Mouse (Mus musculus) heart, postnatal 0 days (tissue): ENCODE results near the gene Pla2g15. TPM values are rescaled to one million over a fixed set of nuclear protein-coding genes. Genes with fewer than 3 reads are reported as not detected.

ENCODE experiments used
- ATAC-seq: fragments of 200-750 bp; cut with Nextera tagmentation; 2 replicates; pipeline ENCODE4 v1.8.0; 2017; ENCODE audit warnings: low read depth, moderate number of reproducible peaks, moderate library complexity; ENCODE audit not compliant: insufficient read depth
- DNase-seq: peaks from one replicate; pipeline ENCODE4 v3.0.0-alpha.2; 2016; ENCODE audit warnings: low spot score
- H3K27ac ChIP-seq: fragments of 300-500 bp; sonication (generic); 2 replicates; pipeline ENCODE4 v1.5.1; 2014; ENCODE audit warnings: low read depth, mild to moderate bottlenecking
- H3K27me3 ChIP-seq: fragments of 300-500 bp; sonication (generic); 2 replicates; pipeline ENCODE4 v1.6.1; 2014; ENCODE audit warnings: low read length, mixed read lengths; ENCODE audit not compliant: control insufficient read depth, insufficient read depth
- H3K36me3 ChIP-seq: fragments of 300-500 bp; sonication (generic); replicated peaks from 2 replicates; pipeline ENCODE4 v1.6.1; 2014; ENCODE audit warnings: low read length, mixed read lengths; ENCODE audit not compliant: control insufficient read depth, insufficient read depth
- H3K4me1 ChIP-seq: fragments of 300-500 bp; sonication (generic); 2 replicates; pipeline ENCODE4 v1.6.1; 2014; ENCODE audit warnings: antibody characterized with exemption; ENCODE audit not compliant: control insufficient read depth, insufficient read depth
- H3K4me2 ChIP-seq: fragments of 300-500 bp; sonication (generic); 2 replicates; pipeline ENCODE4 v1.6.1; 2014; ENCODE audit warnings: low read depth, mild to moderate bottlenecking, low read length, moderate library complexity
- H3K4me3 ChIP-seq: fragments of 300-500 bp; sonication (generic); 2 replicates; pipeline ENCODE4 v1.5.1; 2014; ENCODE audit warnings: low read depth, low read length
- H3K9ac ChIP-seq: fragments of 300-500 bp; sonication (generic); replicated peaks from 2 replicates; pipeline ENCODE4 v1.6.1; 2014; ENCODE audit warnings: low read depth, low read length, mixed read lengths
- H3K9me3 ChIP-seq: fragments of 300-500 bp; sonication (generic); replicated peaks from 2 replicates; pipeline ENCODE4 v1.6.1; 2016; ENCODE audit warnings: low read length; ENCODE audit not compliant: control insufficient read depth
- CTCF ChIP-seq: IDR thresholded peaks from 2 replicates; pipeline ENCODE4 v1.5.1; 2016; ENCODE audit warnings: antibody characterized with exemption, control low read depth, low read depth
- EP300 ChIP-seq: IDR thresholded peaks from 2 replicates; pipeline ENCODE4 v1.6.1; 2016; ENCODE audit warnings: antibody characterized with exemption, low read depth
- WGBS: fragments of 180-500 bp; shearing (Covaris S2); extraction: QIAGEN DNeasy Blood & Tissue Kit; methylation state at CpG from one replicate; pipeline ENCODE4 v1.1.7; 2014; 5-methylcytosine and 5-hydroxymethylcytosine counted together
- polyA plus RNA-seq: library from polyadenylated mRNA; unstranded; fragments of >200 nt; fragmentation: Nextera tagmentation; extraction: Ambion mirVana; gene quantifications from 2 replicates; pipeline ENCODE4 v1.2.1, GENCODE M21; 2015
- total RNA-seq: library from RNA; depleted of rRNA; stranded (reverse); fragments of >200 nt; gene quantifications from 2 replicates; pipeline ENCODE4 v1.2.3, GENCODE M21; 2014; ENCODE audit warnings: low replicate concordance; rRNA removed

Gene Pla2g15
- total and polyA plus RNA-seq, 2 experiments from 2014 or later = 4.7 to 5.0 TPM

- H3K9me3 ChIP-seq = no peaks in the 10 kb centered on the region
- peak overlapping the region; percentile 69 for H3K4me3 ChIP-seq
- peak; percentile 26 for DNase-seq
- peak overlapping the region; percentile 90 for H3K27ac ChIP-seq
- peaks cover 3% of the 10 kb centered on the region; the same call in 1 of the 2 replicates for H3K4me1 ChIP-seq
- peak; percentile 48 for ATAC-seq
- H3K4me2 ChIP-seq = peak overlapping the region; percentile 70
- under 1% methylated on average over 35 of the region's 35 CpGs for WGBS
- TF ChIP-seq CTCF = no peak
- TF ChIP-seq EP300 = no peak
- peak overlapping the region; percentile 87 for H3K9ac ChIP-seq
- H3K27me3 ChIP-seq = no peaks in the 10 kb centered on the region
- H3K36me3 ChIP-seq = peaks cover 34% of the 10 kb centered on the region
Observed at GRCm38 (mm10) chr8:106210035-106210731, 60.0 kb downstream of the Pla2g15 start.

GRCm38 (mm10) chr8:106210821-106211345, 60.7 kb downstream of the Pla2g15 start, which contains the start of the genes Slc7a6os and Prmt7:
Slc7a6os (minus strand) TSS chr8:106210935.
Prmt7 (plus strand) TSS chr8:106210936.
- ATAC-seq (peak; percentile 100), DNase-seq (peak; percentile 95)
- no peaks in the 10 kb centered on the region for H3K9me3 ChIP-seq
- peak within 1 kb of the TSS; percentile 87 for H3K9ac ChIP-seq
- H3K4me3 ChIP-seq = peak within 1 kb of the TSS; percentile 69
- H3K4me1 ChIP-seq = peaks cover 3% of the 10 kb centered on the region; the same call in 1 of the 2 replicates
- peak within 1 kb of the TSS; percentile 90 for H3K27ac ChIP-seq
- peak within 1 kb of the TSS; percentile 70 for H3K4me2 ChIP-seq
- no peak for TF ChIP-seq CTCF
- peak; percentile 84; the same call in 1 of the 2 replicates for TF ChIP-seq EP300
- peaks cover 33% of the 10 kb centered on the region for H3K36me3 ChIP-seq
- no peaks in the 10 kb centered on the region for H3K27me3 ChIP-seq
- WGBS = 0% methylated on average over 52 of the region's 52 CpGs

GRCm38 (mm10) chr8:106211421-106211820, 61.2 kb downstream of the Pla2g15 start:
- WGBS = 3% methylated on average over 13 of the region's 13 CpGs
- H3K27ac ChIP-seq = peak overlapping the region; percentile 90
- peaks cover 3% of the 10 kb centered on the region; the same call in 1 of the 2 replicates for H3K4me1 ChIP-seq
- peaks cover 33% of the 10 kb centered on the region for H3K36me3 ChIP-seq
- peak overlapping the region; percentile 87 for H3K9ac ChIP-seq
- TF ChIP-seq EP300 (no peak), CTCF (no peak)
- peak overlapping the region; percentile 70 for H3K4me2 ChIP-seq
- H3K9me3 ChIP-seq = no peaks in the 10 kb centered on the region
- no peak for ATAC-seq
- H3K4me3 ChIP-seq = peak overlapping the region; percentile 69
- DNase-seq = no peak
- H3K27me3 ChIP-seq = no peaks in the 10 kb centered on the region

- peaks cover 3% of the 10 kb centered on the region; the same call in 1 of the 2 replicates for H3K4me1 ChIP-seq
- DNase-seq (no peak), ATAC-seq (no peak)
- no peaks in the 10 kb centered on the region for H3K27me3 ChIP-seq
- 91% methylated on average over 3 of the region's 3 CpGs for WGBS
- TF ChIP-seq EP300 = no peak
- TF ChIP-seq CTCF = no peak
- no peak overlapping the region for H3K9ac ChIP-seq
- no peak overlapping the region for H3K27ac ChIP-seq
- peaks cover 44% of the 10 kb centered on the region for H3K36me3 ChIP-seq
- H3K4me3 ChIP-seq = no peak overlapping the region
- no peak overlapping the region for H3K4me2 ChIP-seq
- no peaks in the 10 kb centered on the region for H3K9me3 ChIP-seq
Observed at GRCm38 (mm10) chr8:106213959-106214358, 63.8 kb downstream of the Pla2g15 start.

Other genes with a start within 250 kb of the Pla2g15 start
- gene Pskh1, start 250.0 kb upstream of the Pla2g15 start, total RNA-seq = 44.2 and 52.4 TPM in 2 replicates
- 15.4 and 15.6 TPM in 2 replicates for gene Pskh1, start 250.0 kb upstream of the Pla2g15 start, polyA plus RNA-seq
- gene Ctrl, start 216.5 kb upstream of the Pla2g15 start, total RNA-seq = not detected in 2 replicates
- gene Ctrl, start 216.5 kb upstream of the Pla2g15 start, polyA plus RNA-seq = 0.31 and 0.38 TPM in 2 replicates
- gene Psmb10, start 212.0 kb upstream of the Pla2g15 start, total RNA-seq = 77.8 and 87.4 TPM in 2 replicates
- 95.3 and 101 TPM in 2 replicates for gene Psmb10, start 212.0 kb upstream of the Pla2g15 start, polyA plus RNA-seq
- gene Lcat, start 207.0 kb upstream of the Pla2g15 start, total RNA-seq = 0.93 TPM in 1 of 2 replicates, not detected in the other
- gene Lcat, start 207.0 kb upstream of the Pla2g15 start, polyA plus RNA-seq = 0.51 and 0.56 TPM in 2 replicates
- 36.7 and 40.7 TPM in 2 replicates for gene Slc12a4, start 184.3 kb upstream of the Pla2g15 start, total RNA-seq
- gene Slc12a4, start 184.3 kb upstream of the Pla2g15 start, polyA plus RNA-seq = 32.8 and 34.9 TPM in 2 replicates
- not detected in 2 replicates for gene Dpep3, start 171.0 kb upstream of the Pla2g15 start, total RNA-seq
- gene Dpep3, start 171.0 kb upstream of the Pla2g15 start, polyA plus RNA-seq = not detected in 2 replicates
- gene Dus2, start 159.1 kb upstream of the Pla2g15 start, total RNA-seq = 8.5 and 9.8 TPM in 2 replicates
- 8.6 and 9.0 TPM in 2 replicates for gene Dus2, start 159.1 kb upstream of the Pla2g15 start, polyA plus RNA-seq
- not detected in 2 replicates for gene Dpep2nb, start 144.4 kb upstream of the Pla2g15 start, total RNA-seq
- gene Dpep2nb, start 144.4 kb upstream of the Pla2g15 start, polyA plus RNA-seq = 0.20 and 0.21 TPM in 2 replicates
- 25.8 and 35.4 TPM in 2 replicates for gene Ddx28, start 138.5 kb upstream of the Pla2g15 start, total RNA-seq
- gene Ddx28, start 138.5 kb upstream of the Pla2g15 start, polyA plus RNA-seq = 10.9 TPM in 2 replicates
- 26.6 and 28.3 TPM in 2 replicates for gene Nfatc3, start 91.6 kb upstream of the Pla2g15 start, total RNA-seq
- gene Nfatc3, start 91.6 kb upstream of the Pla2g15 start, polyA plus RNA-seq = 2.0 and 2.4 TPM in 2 replicates
- gene Esrp2, start 13.4 kb upstream of the Pla2g15 start, total RNA-seq = 9.8 and 10.6 TPM in 2 replicates
- 0.27 and 0.31 TPM in 2 replicates for gene Esrp2, start 13.4 kb upstream of the Pla2g15 start, polyA plus RNA-seq
- 15.6 and 18.6 TPM in 2 replicates for gene Slc7a6, start 18.5 kb downstream of the Pla2g15 start, total RNA-seq
- 15.4 and 18.2 TPM in 2 replicates for gene Slc7a6, start 18.5 kb downstream of the Pla2g15 start, polyA plus RNA-seq
- gene Slc7a6os, start 60.5 kb downstream of the Pla2g15 start, total RNA-seq = 22.4 and 38.3 TPM in 2 replicates
- 13.5 and 14.9 TPM in 2 replicates for gene Slc7a6os, start 60.5 kb downstream of the Pla2g15 start, polyA plus RNA-seq
- gene Prmt7, start 60.5 kb downstream of the Pla2g15 start, total RNA-seq = 40.2 and 49.1 TPM in 2 replicates
- 21.8 and 23.8 TPM in 2 replicates for gene Prmt7, start 60.5 kb downstream of the Pla2g15 start, polyA plus RNA-seq
- 6.5 and 8.0 TPM in 2 replicates for gene Smpd3, start 187.6 kb downstream of the Pla2g15 start, total RNA-seq
- 2.4 and 2.5 TPM in 2 replicates for gene Smpd3, start 187.6 kb downstream of the Pla2g15 start, polyA plus RNA-seq